Mouse (Mus musculus): ENCODE data around the gene Mvk.

DNA sequence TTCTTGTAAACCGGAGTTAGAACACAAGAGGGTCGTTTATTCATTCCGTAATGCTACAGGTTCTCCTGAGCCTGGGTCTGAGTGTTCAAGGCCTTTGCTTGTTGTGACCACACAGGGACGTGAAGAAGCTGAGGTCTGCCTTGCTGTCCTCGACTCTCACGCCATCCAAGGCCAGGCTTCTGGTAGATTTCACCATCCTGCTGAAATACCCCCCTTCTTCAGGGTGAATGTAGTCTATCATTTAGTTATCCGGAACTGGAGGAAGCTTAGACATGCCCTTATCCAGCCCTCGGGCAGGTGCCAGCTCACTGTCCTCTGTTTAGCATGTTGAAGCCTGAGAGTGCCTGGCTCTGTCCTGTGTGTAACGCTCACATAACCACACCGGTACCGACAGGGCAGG, 35.2 kb upstream of the Mvk start:
- no peak for TF ChIP-seq HCFC1 (IDR thresholded peaks at IDR 0.05; ENCODE audit: borderline replicate concordance, insufficient read depth, low read length)
- no peak for TF ChIP-seq CHD2 (IDR thresholded peaks at IDR 0.05; ENCODE audit: low read depth, low read length)
- TF ChIP-seq ZC3H11A (IDR thresholded peaks at IDR 0.05; ENCODE audit: borderline replicate concordance, low read depth, low read length) = no peak

Data from ES-E14 (cell line).